In genomic region chr4:62519849-62520233, GRCm38 (mm10) we compare ENCODE assay signal across 8 mouse cellular contexts. TPM values are rescaled to one million over a fixed set of nuclear protein-coding genes. Genes with fewer than 3 reads are reported as not detected.
DNase-seq lines count a peak whose midpoint lies in the region; ATAC-seq lines count a peak whose summit lies in the region.

Gene Alad (minus strand): TSS chr4:62519918.

- ATAC-seq in megakaryocyte-erythroid progenitor cell, adult 5-6 weeks (replicated peaks; ENCODE audit: low FRiP score, low TSS enrichment, poor library complexity, severe bottlenecking) = 0 out of 2 replicates have a peak, but pooled peaks have one; percentile 9

- intact Hi-C loops in left cerebral cortex, postnatal 14 days (cut with DNase I) = no loop called here

- peak; percentile 90 to 91 for DNase-seq in adrenal gland, adult 18-20 months (ENCODE audit: low spot score in 2 of 2)
- peak; percentile 92 for DNase-seq in embryo, embryonic 10 days (ENCODE audit: low spot score)
- peak; percentile 88 for DNase-seq in gastrocnemius, postnatal 10 days
- peak; percentile 86 for DNase-seq in induced T-regulatory cell, adult 2 months (ENCODE audit: low read depth)
- peak; percentile 50 to 77 for DNase-seq in left cerebral cortex, postnatal 14 days (ENCODE audit: low spot score in 2 of 2)
- DNase-seq in right cerebral cortex, postnatal 14 days = peak; percentile 81
- DNase-seq in urinary bladder, postnatal 25 days (ENCODE audit: low spot score) = peak; percentile 89

RNA-seq across cellular contexts. Expression of gene Alad, which starts in this region (rescaled TPM):
- 100 to 1,000 TPM in 1 of 2 experiments, 10 to 100 TPM in 1; 92.6 to 112 TPM for total RNA-seq in adrenal gland, adult 18-20 months (2021)
- total RNA-seq in gastrocnemius, postnatal 10 days (2021) = 10 to 100 TPM; 26.9 to 30.0 TPM
- total RNA-seq in left cerebral cortex, postnatal 14 days (2021) = 10 to 100 TPM; 22.2 to 25.4 TPM
- total RNA-seq in megakaryocyte-erythroid progenitor cell, adult 5-6 weeks (2014; fragmentation: Nextera tagmentation) = 310 and 320 TPM in 2 replicates
- 64.9 and 137 TPM in 2 replicates for total RNA-seq in megakaryocyte-erythroid progenitor cell, adult 5-6 weeks (2017)

Comparison
In these comparisons a context has a peak if more than half of its experiments do, and no peak if none do; other contexts are left out.
1. Peak in every context shown above with its lines: DNase-seq and ATAC-seq.